Mouse (Mus musculus): ENCODE data around the gene Rundc3a. TPM values are rescaled to one million over a fixed set of nuclear protein-coding genes. Genes with fewer than 3 reads are reported as not detected.
"Not testable (repeated sequence)": the region's sequence is repeated elsewhere in the genome, so short reads cannot be mapped to it uniquely, and the experiment has no call there.

Gene Rundc3a
- total RNA-seq, 2 experiments from 2014 or later: not detected

DNA sequence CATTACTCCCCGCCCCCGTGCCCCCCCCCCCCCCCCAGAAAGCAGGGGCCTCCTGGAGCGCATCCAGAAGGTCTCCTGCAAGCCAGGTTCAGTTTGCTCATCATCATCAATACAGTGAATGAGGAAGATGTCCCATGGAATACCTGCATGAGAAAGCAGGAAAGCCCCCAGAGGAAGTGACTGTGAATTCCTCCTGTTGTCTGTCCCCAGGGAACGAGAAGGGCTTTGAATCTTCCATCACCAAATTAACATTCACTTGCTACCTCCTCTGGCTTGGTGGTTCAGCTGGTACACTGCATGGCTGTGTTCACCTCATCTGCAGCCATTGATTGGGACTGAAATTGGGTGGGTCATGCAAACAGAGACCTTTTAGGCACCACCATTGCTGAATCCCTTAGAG is 8.1 kb upstream of the Rundc3a start:
- ATAC-seq (replicated peaks; ENCODE audit: low FRiP score, low TSS enrichment, poor library complexity, severe bottlenecking): no peak

DNA sequence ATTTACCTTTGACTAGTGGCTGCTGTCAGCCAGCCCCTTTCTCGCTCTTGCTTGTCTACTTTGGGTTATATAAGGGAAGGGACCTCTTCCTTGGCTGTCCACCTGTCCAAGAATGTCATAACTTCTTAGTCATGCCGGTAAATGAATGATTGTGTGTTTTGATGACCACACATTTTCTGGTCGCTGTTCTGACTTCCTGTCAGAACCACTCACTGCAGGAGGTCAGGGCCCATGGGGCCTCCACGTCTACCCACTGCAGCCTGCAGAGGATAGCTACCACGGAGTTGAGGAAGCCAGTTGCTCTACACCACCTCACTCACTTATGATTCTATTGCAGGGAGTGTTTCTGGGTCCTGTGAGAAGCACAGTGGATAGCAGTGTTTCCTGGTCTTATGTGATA is 7.1 kb upstream of the Rundc3a start:
- no peak for ATAC-seq (replicated peaks; ENCODE audit: low FRiP score, low TSS enrichment, poor library complexity, severe bottlenecking)

DNA sequence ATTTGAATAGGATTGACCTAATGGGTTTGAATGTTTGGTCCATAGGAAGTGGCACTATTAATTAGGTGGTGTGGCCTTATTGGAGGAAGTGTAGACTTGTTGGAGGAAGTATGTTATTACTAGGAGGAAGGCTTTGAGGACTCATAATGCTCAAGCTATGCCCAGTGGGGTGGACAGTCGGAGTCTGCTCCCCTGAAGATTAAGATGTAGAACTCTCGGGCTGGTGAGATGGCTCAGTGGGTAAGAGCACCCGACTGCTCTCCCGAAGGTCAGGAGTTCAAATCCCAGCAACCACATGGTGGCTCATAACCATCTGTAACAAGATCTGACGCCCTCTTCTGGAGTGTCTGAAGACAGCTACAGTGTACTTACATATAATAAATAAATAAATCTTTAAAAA is 3.8 kb upstream of the Rundc3a start:
- ATAC-seq (replicated peaks; ENCODE audit: low FRiP score, low TSS enrichment, poor library complexity, severe bottlenecking): not testable (repeated sequence)

DNA sequence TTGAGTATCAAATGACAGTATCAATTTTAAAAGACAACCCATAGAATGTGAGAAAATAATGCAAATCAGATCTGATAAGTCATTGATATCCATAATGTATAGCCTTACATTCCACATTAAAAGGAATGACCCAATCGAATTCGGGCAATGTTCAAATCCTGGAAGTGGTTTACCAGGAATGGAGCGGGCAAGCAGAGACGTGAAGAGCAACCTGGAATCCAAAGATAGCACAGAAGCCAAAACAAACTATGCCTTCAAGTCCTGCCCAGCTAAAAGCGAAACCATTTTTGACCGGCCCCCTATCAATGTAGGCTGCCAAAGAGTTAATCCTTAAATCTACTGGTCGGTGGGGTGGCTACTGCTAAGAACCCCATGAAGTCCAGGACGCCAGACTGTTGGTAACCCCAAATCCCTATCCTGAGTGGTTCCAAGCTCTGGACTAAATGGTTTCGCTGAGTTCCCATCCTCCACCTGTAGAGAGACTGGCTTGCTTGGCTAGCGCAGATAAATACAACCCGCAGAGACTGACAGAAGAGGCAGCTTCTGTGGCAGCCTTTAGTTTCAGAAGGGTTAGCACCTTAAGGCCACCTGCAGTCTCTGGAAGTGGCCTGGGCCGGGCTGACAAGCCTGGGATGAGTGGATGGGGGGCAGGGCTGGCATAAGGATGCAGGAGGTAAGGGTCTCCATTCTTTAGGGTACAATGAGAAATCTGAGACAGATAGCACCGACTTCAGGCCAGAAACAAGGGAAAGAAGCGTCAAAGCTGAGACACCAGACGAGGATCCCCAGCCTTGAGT is 564 bp upstream of the Rundc3a start:
- 0 out of 2 replicates have a peak, but pooled peaks have one; percentile 5 for ATAC-seq (replicated peaks; ENCODE audit: low FRiP score, low TSS enrichment, poor library complexity, severe bottlenecking)

DNA sequence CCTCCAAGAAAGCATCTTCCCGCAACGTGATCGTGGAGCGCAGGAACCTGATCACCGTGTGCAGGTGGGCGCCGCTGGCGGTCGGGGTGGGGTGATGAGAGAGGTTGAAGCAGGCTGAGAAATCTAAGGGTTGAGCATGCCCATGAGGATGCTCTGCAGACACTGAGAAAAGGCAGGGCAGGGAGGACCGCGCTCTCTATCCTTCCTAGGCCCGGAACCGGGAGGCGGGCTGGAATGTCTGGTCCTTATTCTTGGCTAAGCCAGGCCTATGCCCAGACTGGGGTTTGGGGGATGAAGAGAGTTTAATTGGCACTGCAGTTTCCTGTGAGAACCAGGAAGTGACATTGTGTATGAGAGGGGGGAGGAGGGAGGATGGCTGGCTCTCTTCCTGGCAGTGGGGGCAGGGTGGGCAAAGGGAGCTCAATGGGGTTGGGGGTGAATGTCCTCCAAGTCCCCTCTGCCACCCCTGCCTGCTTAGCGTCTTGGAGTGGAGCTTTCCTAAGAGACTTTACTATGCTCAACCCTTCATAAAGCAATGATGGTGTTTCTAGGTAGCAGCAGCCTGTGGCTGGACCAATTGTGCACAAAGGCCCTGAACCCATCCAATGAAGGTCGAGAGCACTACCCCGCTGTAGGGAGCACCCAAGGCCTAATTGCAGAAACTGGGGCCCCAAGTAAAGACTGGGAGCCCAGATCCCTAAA is 667 bp downstream of the Rundc3a start:
- no peak for ATAC-seq (replicated peaks; ENCODE audit: low FRiP score, low TSS enrichment, poor library complexity, severe bottlenecking)

DNA sequence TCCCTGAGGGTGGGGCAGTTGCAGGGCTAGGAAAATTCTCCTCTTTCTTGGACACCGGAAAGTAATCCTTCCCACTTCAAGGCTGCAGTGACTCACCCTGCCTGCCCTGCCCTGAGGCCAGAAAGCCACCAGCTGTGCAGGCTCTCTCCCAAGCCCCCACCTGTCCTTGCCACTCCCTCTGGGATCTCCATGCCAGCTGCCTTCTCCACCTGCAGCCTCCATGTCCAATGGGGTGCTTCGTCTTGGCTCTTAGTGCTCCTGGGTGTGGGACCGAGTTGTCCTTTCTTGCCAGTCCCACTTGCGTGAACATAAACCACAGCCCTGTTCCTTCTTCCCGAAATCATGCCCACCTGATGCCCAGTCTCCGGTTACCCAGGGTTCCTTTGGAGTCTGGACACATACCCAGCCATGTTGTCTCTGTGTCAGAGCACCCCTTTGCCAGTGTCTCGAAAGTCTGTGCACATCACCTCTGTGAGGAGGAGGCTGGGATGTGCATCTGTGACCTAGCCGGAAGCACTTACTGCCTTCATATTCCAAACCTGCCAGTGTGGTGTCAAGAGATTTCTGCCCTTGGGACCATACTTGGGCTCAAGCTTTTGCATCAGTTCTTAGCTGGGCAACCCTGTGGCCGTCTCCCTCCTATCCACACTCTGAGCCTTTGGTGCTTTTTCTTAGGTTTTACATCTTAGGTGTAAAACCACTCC is 1.4 kb downstream of the Rundc3a start:
- no peak for ATAC-seq (replicated peaks; ENCODE audit: low FRiP score, low TSS enrichment, poor library complexity, severe bottlenecking)

DNA sequence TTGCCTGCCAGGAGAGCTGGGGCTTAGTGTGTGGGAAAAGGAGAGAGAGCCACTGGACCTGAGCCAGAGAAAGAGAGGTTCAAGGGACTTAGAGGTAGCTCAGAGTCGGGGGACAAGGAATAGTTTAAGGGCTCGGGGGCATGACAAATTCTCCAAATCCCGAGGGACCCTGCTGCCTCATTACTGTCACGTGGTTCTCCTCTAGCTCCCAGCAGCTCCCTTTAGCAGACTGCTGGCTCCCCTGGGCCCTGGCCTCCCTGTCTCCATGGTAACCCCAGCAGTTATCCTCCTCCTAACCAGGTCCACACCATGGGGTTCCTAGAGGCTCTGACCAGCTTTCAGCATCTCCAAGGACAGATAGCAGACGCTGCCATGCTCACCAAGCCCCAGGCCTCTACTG is 2.0 kb downstream of the Rundc3a start:
- no peak for ATAC-seq (replicated peaks; ENCODE audit: low FRiP score, low TSS enrichment, poor library complexity, severe bottlenecking)

DNA sequence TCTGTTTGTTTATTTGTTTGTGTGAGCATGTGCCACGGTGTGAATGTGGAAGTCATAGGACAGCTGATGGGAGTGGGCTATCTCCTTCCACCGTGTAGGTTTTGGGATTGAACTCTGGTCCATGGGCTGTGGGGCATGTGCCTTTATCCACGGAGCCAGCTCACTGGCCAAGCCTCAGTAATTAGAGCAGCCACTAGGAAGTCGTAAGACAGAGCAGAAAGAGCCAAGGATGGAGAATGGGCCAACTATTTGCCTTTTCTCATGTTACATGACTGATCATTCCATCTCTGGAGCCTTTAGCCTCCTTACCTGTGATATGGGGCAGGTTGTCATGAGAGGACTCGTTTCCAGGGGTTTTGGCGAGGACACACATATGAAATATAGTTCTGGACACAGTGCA is 3.1 kb downstream of the Rundc3a start:
- no peak for ATAC-seq (replicated peaks; ENCODE audit: low FRiP score, low TSS enrichment, poor library complexity, severe bottlenecking)

DNA sequence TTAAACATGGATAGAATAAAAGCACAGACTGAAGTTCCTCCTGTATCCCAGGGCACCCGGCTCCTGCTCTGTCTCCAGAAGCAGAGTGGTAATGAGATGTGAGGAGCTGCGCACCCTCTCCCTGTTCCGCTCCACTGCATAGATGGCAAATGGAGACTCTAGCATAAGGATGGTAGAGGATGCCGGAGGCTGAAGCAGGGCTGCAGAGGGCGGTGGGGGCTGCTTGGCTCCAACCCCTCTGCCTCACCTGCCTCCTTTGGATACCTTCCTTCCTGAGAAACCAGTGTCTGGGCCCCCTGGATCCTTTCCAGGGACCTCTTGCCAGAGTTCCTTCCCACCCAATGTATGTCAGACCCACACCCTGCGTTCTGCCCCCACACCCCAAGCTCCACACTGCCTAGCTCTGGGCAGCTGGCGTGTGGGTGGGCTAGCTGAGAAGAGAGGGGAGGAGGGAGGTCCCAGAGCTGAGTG is 3.5 kb downstream of the Rundc3a start:
- no peak for ATAC-seq (replicated peaks; ENCODE audit: low FRiP score, low TSS enrichment, poor library complexity, severe bottlenecking)

DNA sequence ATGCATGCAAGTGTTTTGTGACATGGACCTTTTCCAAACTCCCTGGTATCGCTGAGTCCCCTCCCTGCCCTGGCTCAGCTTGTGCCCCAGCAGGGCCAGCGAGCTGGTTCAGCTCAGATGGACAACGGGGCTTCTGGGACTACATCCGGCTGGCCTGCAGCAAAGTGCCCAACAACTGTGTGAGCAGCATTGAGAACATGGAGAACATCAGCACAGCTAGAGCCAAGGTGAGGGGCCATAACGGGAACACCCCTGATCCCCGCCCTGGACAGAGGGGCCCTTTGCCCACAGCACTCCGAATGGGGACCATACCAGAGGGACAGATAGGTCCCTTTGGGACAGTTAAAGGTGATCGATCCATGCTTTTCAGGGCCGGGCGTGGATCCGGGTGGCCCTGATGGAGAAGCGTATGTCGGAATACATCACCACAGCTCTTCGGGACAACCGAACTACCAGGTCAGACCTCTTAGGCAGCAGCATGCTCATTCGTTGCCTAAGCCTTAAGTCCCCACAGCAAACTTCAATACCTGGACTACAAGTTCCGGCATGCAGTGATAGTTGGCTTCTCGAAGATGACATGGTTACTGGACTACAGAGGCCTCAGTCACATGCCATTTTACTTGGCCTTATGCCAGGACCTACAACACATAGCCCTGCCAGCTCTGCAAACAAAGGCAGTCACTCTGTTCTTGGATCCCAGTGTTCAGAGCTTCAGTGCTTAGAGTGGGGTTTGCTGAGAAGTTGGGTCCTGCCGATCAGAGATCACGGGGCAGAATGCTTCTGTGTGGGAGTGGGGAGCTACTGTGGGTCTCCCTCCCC is 5.0 kb downstream of the Rundc3a start:
- no peak for ATAC-seq (replicated peaks; ENCODE audit: low FRiP score, low TSS enrichment, poor library complexity, severe bottlenecking)

DNA sequence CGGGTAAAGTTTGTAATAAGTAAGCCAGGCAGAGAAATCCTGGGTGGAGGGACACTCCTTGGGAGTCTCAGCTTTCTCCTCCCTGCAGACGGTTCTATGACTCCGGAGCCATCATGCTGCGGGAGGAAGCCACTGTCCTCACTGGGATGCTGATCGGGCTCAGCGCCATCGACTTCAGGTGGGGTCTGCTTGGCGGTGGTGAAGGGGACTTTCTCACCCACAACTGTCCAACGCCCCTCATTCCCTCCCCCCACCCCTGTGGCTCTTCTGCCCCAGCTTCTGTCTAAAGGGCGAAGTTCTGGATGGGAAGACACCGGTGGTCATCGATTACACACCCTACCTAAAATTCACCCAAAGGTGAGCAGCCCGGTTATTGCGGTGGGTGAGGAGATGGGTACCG is 5.9 kb downstream of the Rundc3a start:
- ATAC-seq (replicated peaks; ENCODE audit: low FRiP score, low TSS enrichment, poor library complexity, severe bottlenecking): no peak

DNA sequence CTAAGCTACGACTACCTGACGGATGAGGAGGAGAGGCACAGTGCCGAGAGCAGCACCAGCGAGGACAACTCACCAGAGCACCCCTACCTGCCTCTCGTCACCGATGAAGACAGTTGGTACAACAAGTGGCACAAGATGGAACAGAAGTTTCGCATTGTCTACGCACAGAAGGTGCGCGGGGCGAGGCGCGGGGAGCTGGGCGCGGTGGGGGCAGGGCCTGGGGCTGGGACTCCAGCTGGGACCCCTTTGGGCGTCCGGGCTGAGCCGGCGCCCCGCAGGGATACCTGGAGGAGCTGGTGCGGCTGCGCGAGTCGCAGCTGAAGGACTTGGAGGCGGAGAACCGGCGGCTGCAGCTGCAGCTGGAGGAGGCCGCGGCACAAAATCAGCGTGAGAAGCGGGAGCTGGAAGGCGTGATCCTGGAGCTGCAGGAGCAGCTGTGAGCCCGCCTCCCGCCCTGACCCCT is 6.4 kb downstream of the Rundc3a start:
- no peak for ATAC-seq (replicated peaks; ENCODE audit: low FRiP score, low TSS enrichment, poor library complexity, severe bottlenecking)

DNA sequence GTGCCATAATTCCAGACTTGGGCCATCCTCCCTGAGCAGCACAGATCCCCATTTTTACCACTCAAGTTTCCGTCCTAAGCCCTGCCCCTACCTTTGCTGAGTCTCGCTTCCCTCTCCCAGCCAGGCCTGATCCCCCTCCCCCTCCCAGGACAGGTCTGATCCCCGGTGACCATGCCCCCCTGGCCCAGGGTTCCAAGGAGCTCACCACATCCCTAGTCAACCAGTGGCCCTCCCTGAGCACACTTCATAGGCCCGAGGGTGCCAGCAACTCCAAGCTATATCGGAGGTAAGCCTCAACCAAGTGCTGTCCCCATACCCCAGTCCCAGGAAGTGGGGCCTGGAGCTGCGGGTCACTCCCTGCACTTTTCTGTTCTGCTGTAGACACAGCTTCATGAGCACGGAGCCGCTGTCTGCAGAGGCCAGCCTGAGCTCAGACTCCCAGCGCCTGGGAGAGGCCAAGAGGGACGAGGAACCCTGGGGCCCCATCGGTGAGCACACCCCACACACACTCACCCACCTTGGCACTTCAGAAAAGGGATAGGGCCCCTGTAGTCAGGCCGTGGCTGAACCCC is 7.4 kb downstream of the Rundc3a start:
- no peak for ATAC-seq (replicated peaks; ENCODE audit: low FRiP score, low TSS enrichment, poor library complexity, severe bottlenecking)

DNA sequence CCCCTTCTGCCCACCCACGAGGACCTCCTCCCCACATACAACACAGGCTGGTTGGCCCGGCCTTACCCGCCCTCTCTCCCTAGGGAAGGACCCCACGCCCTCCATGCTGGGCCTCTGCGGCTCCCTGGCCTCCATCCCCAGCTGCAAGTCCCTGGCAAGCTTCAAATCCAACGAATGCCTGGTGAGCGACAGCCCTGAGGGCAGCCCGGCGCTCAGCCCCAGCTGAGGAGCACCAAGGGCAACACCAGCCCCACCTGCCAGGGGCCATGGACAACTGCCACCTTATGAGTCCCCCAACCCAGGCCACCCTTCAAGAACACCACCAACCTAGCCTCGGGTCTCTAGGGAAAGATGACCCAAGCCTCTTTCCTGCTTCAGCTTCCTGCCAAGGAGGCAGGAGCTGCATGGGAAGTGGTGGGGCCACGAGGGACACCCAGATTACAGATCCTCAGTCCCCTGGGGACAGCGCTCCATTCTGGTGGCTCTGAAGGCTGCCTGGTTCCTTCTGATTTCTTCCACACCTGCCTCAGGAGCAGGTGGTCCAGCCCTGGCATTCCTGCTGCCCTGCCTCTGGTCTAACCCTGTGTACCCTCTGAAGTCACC is 8.8 kb downstream of the Rundc3a start:
- ATAC-seq (replicated peaks; ENCODE audit: low FRiP score, low TSS enrichment, poor library complexity, severe bottlenecking): no peak

DNA sequence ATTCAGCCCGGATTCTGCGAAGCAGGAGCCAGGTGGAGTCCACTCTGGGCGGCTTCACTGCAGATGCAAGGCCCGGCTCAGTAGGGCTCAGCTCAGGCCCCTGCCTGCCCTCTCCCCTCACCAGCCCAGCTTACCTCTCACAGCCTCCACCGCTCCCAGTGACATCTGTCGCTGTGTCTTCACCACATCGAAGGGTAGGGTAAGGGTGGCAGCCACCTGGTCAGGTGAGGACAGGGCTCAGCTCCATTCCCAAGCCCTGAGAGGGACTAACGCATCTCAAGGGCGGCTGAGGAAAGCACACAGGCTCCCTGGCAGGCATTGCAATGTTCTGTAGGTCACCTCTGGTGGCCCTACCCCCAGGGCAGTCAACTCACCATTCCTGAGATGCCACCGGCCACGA is 10.5 kb downstream of the Rundc3a start:
- no peak for ATAC-seq (replicated peaks; ENCODE audit: low FRiP score, low TSS enrichment, poor library complexity, severe bottlenecking)

DNA sequence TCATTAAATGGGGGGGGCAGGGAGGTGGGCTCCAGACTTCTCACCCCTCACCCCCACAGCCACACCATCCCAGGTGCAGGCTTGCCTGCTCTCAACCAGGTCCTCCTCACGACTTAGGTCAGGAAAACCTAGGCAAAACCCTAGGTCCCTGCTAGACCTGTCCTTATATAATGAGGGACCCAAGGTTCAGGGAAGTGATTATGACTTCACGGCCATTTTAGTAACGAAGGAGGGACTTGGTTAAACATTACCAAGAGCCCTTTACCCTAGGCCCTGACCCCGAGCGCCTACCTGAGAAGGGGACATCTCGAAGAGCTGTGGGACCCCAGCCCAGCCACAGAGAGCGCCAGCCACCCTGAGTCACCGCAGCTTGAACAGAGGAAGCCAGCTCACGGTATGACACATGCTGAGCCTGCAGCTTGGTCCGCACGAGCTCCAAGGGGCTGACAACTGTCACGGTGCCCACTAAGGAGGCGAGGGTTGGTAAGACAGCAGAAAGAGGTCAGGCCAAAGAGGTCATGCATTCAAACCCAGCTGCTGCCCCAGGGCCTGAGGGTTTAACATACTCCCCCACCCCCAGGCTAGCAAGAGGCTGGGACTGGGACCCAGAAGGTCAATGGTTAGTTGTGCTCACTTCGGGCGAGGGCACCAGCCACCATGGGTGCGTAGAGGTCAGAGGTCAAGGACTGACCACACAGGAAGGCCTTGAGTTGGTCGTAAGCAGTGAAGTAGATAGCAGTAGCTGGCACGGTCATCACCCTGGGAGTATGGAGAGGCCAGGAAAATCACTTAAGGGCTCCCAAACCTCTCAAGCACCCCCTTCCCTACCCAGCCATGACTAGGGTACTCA is 11.2 kb downstream of the Rundc3a start:
- ATAC-seq (replicated peaks; ENCODE audit: low FRiP score, low TSS enrichment, poor library complexity, severe bottlenecking): no peak

DNA sequence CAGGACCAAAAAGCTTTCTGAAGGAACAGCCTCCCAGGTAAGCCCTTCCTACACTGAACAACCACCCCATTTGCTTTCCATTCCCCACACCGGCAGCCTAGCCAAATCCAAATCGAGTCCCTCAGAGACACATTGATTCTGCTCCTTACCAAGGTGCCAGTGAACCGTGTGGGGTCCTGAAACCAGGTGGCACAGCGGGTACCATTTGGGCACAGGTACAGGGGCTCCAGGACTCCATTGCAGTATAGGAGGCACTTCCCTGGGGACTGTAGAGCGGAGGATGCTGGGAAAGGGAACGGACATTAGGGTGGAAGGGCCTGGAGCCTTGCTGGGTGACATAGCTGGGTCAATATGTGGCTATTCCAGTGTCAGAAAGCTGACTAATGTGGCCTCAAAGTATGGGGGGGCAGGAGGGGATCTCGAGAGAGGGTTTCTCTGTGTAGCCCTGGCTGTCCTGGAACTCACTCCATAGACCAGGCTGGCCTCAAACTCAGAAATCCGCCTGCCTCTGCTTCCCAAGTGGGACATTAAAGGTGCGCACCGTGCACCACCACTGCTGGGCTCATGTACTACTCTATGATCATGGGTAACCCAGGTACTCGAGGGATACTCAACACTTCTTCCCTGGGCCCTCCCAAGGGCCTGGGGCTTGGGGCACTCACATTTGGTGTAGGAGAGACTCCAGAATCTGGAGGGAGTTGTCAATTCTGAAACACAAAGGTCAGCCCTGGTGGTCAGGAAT is 12.5 kb downstream of the Rundc3a start:
- ATAC-seq (replicated peaks; ENCODE audit: low FRiP score, low TSS enrichment, poor library complexity, severe bottlenecking): no peak

All from megakaryocyte-erythroid progenitor cell, adult 5-6 weeks (primary cell).